Mouse (Mus musculus) testis, adult 2 months (tissue): Measurements from ENCODE around the gene Cpm. TPM values are rescaled to one million over a fixed set of nuclear protein-coding genes. Genes with fewer than 3 reads are reported as not detected.

ENCODE experiments used
- H3K27ac ChIP-seq: fragments of 200-500 bp; 2 replicates; pipeline ENCODE4 v1.5.1; 2012; ENCODE audit warnings: low read depth, low read length; ENCODE audit not compliant: control insufficient read depth, insufficient read depth
- H3K27me3 ChIP-seq: fragments of 200-500 bp; 2 replicates; pipeline ENCODE4 v1.6.1; 2012; ENCODE audit warnings: mild to moderate bottlenecking, low read length, moderate library complexity; ENCODE audit not compliant: control insufficient read depth, insufficient read depth
- H3K36me3 ChIP-seq: fragments of 200-500 bp; 2 replicates; pipeline ENCODE4 v1.6.1; 2012; ENCODE audit warnings: mild to moderate bottlenecking, low read length; ENCODE audit not compliant: control insufficient read depth, insufficient read depth
- H3K4me1 ChIP-seq: fragments of 200-500 bp; 2 replicates; pipeline ENCODE4 v1.6.1; 2012; ENCODE audit warnings: low read length; ENCODE audit not compliant: control insufficient read depth, insufficient read depth
- H3K4me3 ChIP-seq: fragments of 200-500 bp; 2 replicates; pipeline ENCODE4 v1.5.1; 2012; ENCODE audit warnings: low read depth, mild to moderate bottlenecking, low read length, moderate library complexity, mixed read lengths; ENCODE audit not compliant: control insufficient read depth
- CTCF ChIP-seq: fragments of 200-500 bp; IDR thresholded peaks from 2 replicates; pipeline ENCODE4 v1.5.1; 2012; ENCODE audit warnings: low read depth, mild to moderate bottlenecking, inconsistent platforms, low read length, moderate library complexity; ENCODE audit not compliant: control insufficient read depth, insufficient read depth, insufficient replicate concordance
- POLR2A ChIP-seq: fragments of 200-500 bp; IDR thresholded peaks from 2 replicates; pipeline ENCODE4 v1.6.1; 2012; ENCODE audit warnings: low read depth, mild to moderate bottlenecking, inconsistent platforms, low read length, moderate library complexity; ENCODE audit not compliant: control insufficient read depth
- polyA plus RNA-seq: library from polyadenylated mRNA; depleted of rRNA; stranded (reverse); fragments of >200 nt; gene quantifications from 2 replicates; pipeline ENCODE4 v1.2.3, GENCODE M21; 2012

Cpm gene
- polyA plus RNA-seq, 1 experiment = 0.77 TPM

- no peak for TF ChIP-seq POLR2A
- no peak for TF ChIP-seq CTCF
- H3K27ac ChIP-seq = no peak overlapping the region
Measured at GRCm38 (mm10) chr10:117684298-117685170, 55.2 kb downstream of the Cpm start.

GRCm38 (mm10) chr10:117685171-117685848 lies 56.0 kb downstream of the Cpm start:
- no peaks in the 10 kb centered on the region for H3K27me3 ChIP-seq
- peaks cover 2% of the 10 kb centered on the region; the same call in 1 of the 2 replicates for H3K4me1 ChIP-seq
- no peak overlapping the region for H3K4me3 ChIP-seq
- H3K27ac ChIP-seq = no peak overlapping the region
- H3K36me3 ChIP-seq = no peaks in the 10 kb centered on the region; the same call in 1 of the 2 replicates
- no peak for TF ChIP-seq CTCF
- no peak for TF ChIP-seq POLR2A

More at GRCm38 (mm10) chr10:117684298-117685170, 55.2 kb downstream of the Cpm start:
- H3K36me3 ChIP-seq = no peaks in the 10 kb centered on the region; the same call in 1 of the 2 replicates
- peaks cover 2% of the 10 kb centered on the region; the same call in 1 of the 2 replicates for H3K4me1 ChIP-seq
- no peak overlapping the region for H3K4me3 ChIP-seq
- H3K27me3 ChIP-seq = no peaks in the 10 kb centered on the region

GRCm38 (mm10) chr10:117685849-117686591 lies 56.7 kb downstream of the Cpm start:
- Histone ChIP-seq H3K4me1 (peaks cover 2% of the 10 kb centered on the region; the same call in 1 of the 2 replicates), H3K27ac (no peak overlapping the region), H3K27me3 (no peaks in the 10 kb centered on the region), H3K4me3 (no peak overlapping the region), H3K36me3 (no peaks in the 10 kb centered on the region; the same call in 1 of the 2 replicates)
- no peak for TF ChIP-seq CTCF
- no peak for TF ChIP-seq POLR2A

- Histone ChIP-seq H3K27ac (no peak overlapping the region), H3K4me1 (peaks cover 2% of the 10 kb centered on the region; the same call in 1 of the 2 replicates), H3K4me3 (no peak overlapping the region), H3K36me3 (no peaks in the 10 kb centered on the region; the same call in 1 of the 2 replicates), H3K27me3 (no peaks in the 10 kb centered on the region)
- TF ChIP-seq POLR2A (no peak), CTCF (no peak)
Measured at GRCm38 (mm10) chr10:117687018-117687417, 57.7 kb downstream of the Cpm start.

- H3K4me3 ChIP-seq = no peak overlapping the region
- TF ChIP-seq POLR2A (no peak), CTCF (no peak)
- no peaks in the 10 kb centered on the region for H3K27me3 ChIP-seq
- H3K27ac ChIP-seq = no peak overlapping the region
- peaks cover 2% of the 10 kb centered on the region; the same call in 1 of the 2 replicates for H3K4me1 ChIP-seq
- no peaks in the 10 kb centered on the region; the same call in 1 of the 2 replicates for H3K36me3 ChIP-seq
Measured at GRCm38 (mm10) chr10:117687577-117687976, 58.3 kb downstream of the Cpm start.

GRCm38 (mm10) chr10:117688204-117689151 lies 59.2 kb downstream of the Cpm start:
- Histone ChIP-seq H3K4me1 (peaks cover 2% of the 10 kb centered on the region; the same call in 1 of the 2 replicates), H3K27me3 (no peaks in the 10 kb centered on the region), H3K4me3 (no peak overlapping the region), H3K36me3 (no peaks in the 10 kb centered on the region; the same call in 1 of the 2 replicates), H3K27ac (no peak overlapping the region)
- TF ChIP-seq CTCF (no peak; the same call in 1 of the 2 replicates), POLR2A (no peak)
